Mouse (Mus musculus): ENCODE results near the gene Ttc7b. TPM values are rescaled to one million over a fixed set of nuclear protein-coding genes. Genes with fewer than 3 reads are reported as not detected.

Ttc7b gene
- polyA plus RNA-seq, 1 experiment = not detected

GRCm38 (mm10) chr12:100330234-100330633 is 190.4 kb downstream of the Ttc7b start:
- TF ChIP-seq CTCF (IDR thresholded peaks at IDR 0.05; ENCODE audit: insufficient read depth, low read depth, low read length) = no peak
- no peak for TF ChIP-seq POLR2A (IDR thresholded peaks at IDR 0.05; ENCODE audit: insufficient read depth, low read depth, low read length)
- 70% methylated on average over 8 of the region's 8 CpGs for WGBS
- Histone ChIP-seq H3K27ac (ENCODE audit: insufficient read depth, low read depth, low read length) (peak overlapping the region; percentile 97), H3K4me1 (ENCODE audit: control insufficient read depth, insufficient read depth, low read length) (peaks cover 41% of the 10 kb centered on the region), H3K4me3 (ENCODE audit: insufficient read depth, low read depth, low read length) (no peak overlapping the region)

- peaks cover 42% of the 10 kb centered on the region for H3K4me1 ChIP-seq (ENCODE audit: control insufficient read depth, insufficient read depth, low read length)
- WGBS = 30% methylated on average over 4 of the region's 4 CpGs
- peak overlapping the region; percentile 95 for H3K27ac ChIP-seq (ENCODE audit: insufficient read depth, low read depth, low read length)
- no peak overlapping the region for H3K4me3 ChIP-seq (ENCODE audit: insufficient read depth, low read depth, low read length)
- no peak for TF ChIP-seq POLR2A (IDR thresholded peaks at IDR 0.05; ENCODE audit: insufficient read depth, low read depth, low read length)
- no peak for TF ChIP-seq CTCF (IDR thresholded peaks at IDR 0.05; ENCODE audit: insufficient read depth, low read depth, low read length)
Measured at GRCm38 (mm10) chr12:100328998-100329397, 191.6 kb downstream of the Ttc7b start.

- Histone ChIP-seq H3K27ac (ENCODE audit: insufficient read depth, low read depth, low read length) (peak overlapping the region; percentile 95), H3K4me3 (ENCODE audit: insufficient read depth, low read depth, low read length) (no peak overlapping the region), H3K4me1 (ENCODE audit: control insufficient read depth, insufficient read depth, low read length) (peaks cover 42% of the 10 kb centered on the region)
- TF ChIP-seq CTCF (IDR thresholded peaks at IDR 0.05; ENCODE audit: insufficient read depth, low read depth, low read length) (no peak), POLR2A (IDR thresholded peaks at IDR 0.05; ENCODE audit: insufficient read depth, low read depth, low read length) (no peak)
- WGBS = 35% methylated on average over 9 of the region's 9 CpGs
Measured at GRCm38 (mm10) chr12:100328557-100328956, 192.1 kb downstream of the Ttc7b start.

- Histone ChIP-seq H3K4me3 (ENCODE audit: insufficient read depth, low read depth, low read length) (no peak overlapping the region), H3K4me1 (ENCODE audit: control insufficient read depth, insufficient read depth, low read length) (peaks cover 36% of the 10 kb centered on the region), H3K27ac (ENCODE audit: insufficient read depth, low read depth, low read length) (no peak overlapping the region)
- TF ChIP-seq POLR2A (IDR thresholded peaks at IDR 0.05; ENCODE audit: insufficient read depth, low read depth, low read length) = no peak
- TF ChIP-seq CTCF (IDR thresholded peaks at IDR 0.05; ENCODE audit: insufficient read depth, low read depth, low read length) = no peak
- 50% methylated on average over 2 of the region's 2 CpGs for WGBS
Measured at GRCm38 (mm10) chr12:100326732-100327131, 193.9 kb downstream of the Ttc7b start.

GRCm38 (mm10) chr12:100325618-100326017 is 195.0 kb downstream of the Ttc7b start:
- WGBS = 69% methylated on average over 4 of the region's 4 CpGs
- Histone ChIP-seq H3K4me3 (ENCODE audit: insufficient read depth, low read depth, low read length) (no peak overlapping the region), H3K27ac (ENCODE audit: insufficient read depth, low read depth, low read length) (no peak overlapping the region), H3K4me1 (ENCODE audit: control insufficient read depth, insufficient read depth, low read length) (peaks cover 31% of the 10 kb centered on the region)
- TF ChIP-seq CTCF (IDR thresholded peaks at IDR 0.05; ENCODE audit: insufficient read depth, low read depth, low read length) (no peak), POLR2A (IDR thresholded peaks at IDR 0.05; ENCODE audit: insufficient read depth, low read depth, low read length) (no peak)

- TF ChIP-seq POLR2A (IDR thresholded peaks at IDR 0.05; ENCODE audit: insufficient read depth, low read depth, low read length) (no peak), CTCF (IDR thresholded peaks at IDR 0.05; ENCODE audit: insufficient read depth, low read depth, low read length) (no peak)
- Histone ChIP-seq H3K27ac (ENCODE audit: insufficient read depth, low read depth, low read length) (no peak overlapping the region), H3K4me1 (ENCODE audit: control insufficient read depth, insufficient read depth, low read length) (peaks cover 29% of the 10 kb centered on the region), H3K4me3 (ENCODE audit: insufficient read depth, low read depth, low read length) (no peak overlapping the region)
- 92% methylated on average over 8 of the region's 8 CpGs for WGBS
Measured at GRCm38 (mm10) chr12:100325212-100325611, 195.4 kb downstream of the Ttc7b start.

- TF ChIP-seq POLR2A (IDR thresholded peaks at IDR 0.05; ENCODE audit: insufficient read depth, low read depth, low read length) (no peak), CTCF (IDR thresholded peaks at IDR 0.05; ENCODE audit: insufficient read depth, low read depth, low read length) (no peak)
- Histone ChIP-seq H3K4me3 (ENCODE audit: insufficient read depth, low read depth, low read length) (no peak overlapping the region), H3K4me1 (ENCODE audit: control insufficient read depth, insufficient read depth, low read length) (peaks cover 20% of the 10 kb centered on the region), H3K27ac (ENCODE audit: insufficient read depth, low read depth, low read length) (no peak overlapping the region)
- WGBS = 74% methylated on average over 2 of the region's 2 CpGs
Measured at GRCm38 (mm10) chr12:100323641-100324040, 197.0 kb downstream of the Ttc7b start.

- no peak for TF ChIP-seq CTCF (IDR thresholded peaks at IDR 0.05; ENCODE audit: insufficient read depth, low read depth, low read length)
- TF ChIP-seq POLR2A (IDR thresholded peaks at IDR 0.05; ENCODE audit: insufficient read depth, low read depth, low read length) = no peak
- H3K4me1 ChIP-seq (ENCODE audit: control insufficient read depth, insufficient read depth, low read length) = peaks cover 18% of the 10 kb centered on the region
- no peak overlapping the region for H3K4me3 ChIP-seq (ENCODE audit: insufficient read depth, low read depth, low read length)
- 94% methylated on average over 2 of the region's 2 CpGs for WGBS
- H3K27ac ChIP-seq (ENCODE audit: insufficient read depth, low read depth, low read length) = no peak overlapping the region
Measured at GRCm38 (mm10) chr12:100322225-100322624, 198.4 kb downstream of the Ttc7b start.

GRCm38 (mm10) chr12:100321545-100321944 is 199.1 kb downstream of the Ttc7b start:
- WGBS = 70% methylated on average over 4 of the region's 4 CpGs
- TF ChIP-seq CTCF (IDR thresholded peaks at IDR 0.05; ENCODE audit: insufficient read depth, low read depth, low read length) = no peak
- no peak for TF ChIP-seq POLR2A (IDR thresholded peaks at IDR 0.05; ENCODE audit: insufficient read depth, low read depth, low read length)

GRCm38 (mm10) chr12:100319746-100320145 is 200.9 kb downstream of the Ttc7b start:
- TF ChIP-seq POLR2A (IDR thresholded peaks at IDR 0.05; ENCODE audit: insufficient read depth, low read depth, low read length) (no peak), CTCF (IDR thresholded peaks at IDR 0.05; ENCODE audit: insufficient read depth, low read depth, low read length) (no peak)
- Histone ChIP-seq H3K27ac (ENCODE audit: insufficient read depth, low read depth, low read length) (no peak overlapping the region), H3K4me1 (ENCODE audit: control insufficient read depth, insufficient read depth, low read length) (peaks cover 18% of the 10 kb centered on the region), H3K4me3 (ENCODE audit: insufficient read depth, low read depth, low read length) (no peak overlapping the region)
- WGBS = 93% methylated on average over 4 of the region's 4 CpGs

More at GRCm38 (mm10) chr12:100321545-100321944, 199.1 kb downstream of the Ttc7b start:
- Histone ChIP-seq H3K4me3 (ENCODE audit: insufficient read depth, low read depth, low read length) (no peak overlapping the region), H3K4me1 (ENCODE audit: control insufficient read depth, insufficient read depth, low read length) (peaks cover 12% of the 10 kb centered on the region), H3K27ac (ENCODE audit: insufficient read depth, low read depth, low read length) (no peak overlapping the region)
